Mouse (Mus musculus): ENCODE results near the gene Nudt16l1. TPM values are rescaled to one million over a fixed set of nuclear protein-coding genes. Genes with fewer than 3 reads are reported as not detected.
A peak's percentile ranks its signal among the peaks of the same experiment; 100 is the strongest.

The Nudt16l1 gene
- polyA plus RNA-seq, 1 experiment from 2014 or later, result 151 TPM

- 35% methylated on average over 1 of the region's 1 CpGs for WGBS
- H3K4me1 ChIP-seq, result peaks cover 22% of the 10 kb centered on the region
- no peak overlapping the region for H3K4me3 ChIP-seq
- H3K9me3 ChIP-seq, result no peaks in the 10 kb centered on the region
- no peak overlapping the region for H3K27ac ChIP-seq (replicated peaks)
- peak; percentile 46 for DNase-seq (ENCODE audit: low spot score)
- H3K27me3 ChIP-seq (replicated peaks; ENCODE audit: low read depth, poor library complexity, severe bottlenecking), result no peaks in the 10 kb centered on the region
- peaks cover 24% of the 10 kb centered on the region for H3K36me3 ChIP-seq (replicated peaks)
Observed at GRCm38 (mm10) chr16:4905591-4905990, 33.0 kb upstream of the Nudt16l1 start.

- no peaks in the 10 kb centered on the region for H3K9me3 ChIP-seq
- H3K27me3 ChIP-seq (replicated peaks; ENCODE audit: low read depth, poor library complexity, severe bottlenecking), result no peaks in the 10 kb centered on the region
Observed at GRCm38 (mm10) chr16:4906559-4906958, 32.0 kb upstream of the Nudt16l1 start.

GRCm38 (mm10) chr16:4907386-4907785, 31.2 kb upstream of the Nudt16l1 start:
- WGBS, result 80% methylated on average over 2 of the region's 2 CpGs
- Histone ChIP-seq H3K27ac (replicated peaks) (no peak overlapping the region), H3K36me3 (replicated peaks) (peaks cover 42% of the 10 kb centered on the region), H3K4me1 (peaks cover 15% of the 10 kb centered on the region), H3K9me3 (no peaks in the 10 kb centered on the region), H3K4me3 (no peak overlapping the region), H3K27me3 (replicated peaks; ENCODE audit: low read depth, poor library complexity, severe bottlenecking) (no peaks in the 10 kb centered on the region)
- no peak for DNase-seq (ENCODE audit: low spot score)

More at GRCm38 (mm10) chr16:4906559-4906958, 32.0 kb upstream of the Nudt16l1 start:
- Histone ChIP-seq H3K36me3 (replicated peaks) (peaks cover 34% of the 10 kb centered on the region), H3K27ac (replicated peaks) (no peak overlapping the region), H3K4me3 (no peak overlapping the region), H3K4me1 (peaks cover 15% of the 10 kb centered on the region)
- DNase-seq (ENCODE audit: low spot score), result no peak

- Histone ChIP-seq H3K27ac (replicated peaks) (no peak overlapping the region), H3K4me1 (peaks cover 18% of the 10 kb centered on the region), H3K27me3 (replicated peaks; ENCODE audit: low read depth, poor library complexity, severe bottlenecking) (no peaks in the 10 kb centered on the region), H3K4me3 (no peak overlapping the region), H3K36me3 (replicated peaks) (peaks cover 48% of the 10 kb centered on the region), H3K9me3 (no peaks in the 10 kb centered on the region)
- WGBS, result 58% methylated on average over 5 of the region's 5 CpGs
- no peak for DNase-seq (ENCODE audit: low spot score)
Observed at GRCm38 (mm10) chr16:4907972-4908371, 30.6 kb upstream of the Nudt16l1 start.

GRCm38 (mm10) chr16:4909745-4910144, 28.8 kb upstream of the Nudt16l1 start:
- DNase-seq (ENCODE audit: low spot score), result no peak
- WGBS, result over 99% methylated on average over 2 of the region's 2 CpGs
- H3K27ac ChIP-seq (replicated peaks), result no peak overlapping the region
- peaks cover 17% of the 10 kb centered on the region for H3K4me1 ChIP-seq
- H3K36me3 ChIP-seq (replicated peaks), result peaks cover 60% of the 10 kb centered on the region
- H3K9me3 ChIP-seq, result no peaks in the 10 kb centered on the region
- H3K4me3 ChIP-seq, result no peak overlapping the region
- no peaks in the 10 kb centered on the region for H3K27me3 ChIP-seq (replicated peaks; ENCODE audit: low read depth, poor library complexity, severe bottlenecking)

- Histone ChIP-seq H3K9me3 (no peaks in the 10 kb centered on the region), H3K36me3 (replicated peaks) (peaks cover 68% of the 10 kb centered on the region), H3K4me1 (peaks cover 7% of the 10 kb centered on the region), H3K27ac (replicated peaks) (no peak overlapping the region), H3K27me3 (replicated peaks; ENCODE audit: low read depth, poor library complexity, severe bottlenecking) (no peaks in the 10 kb centered on the region), H3K4me3 (no peak overlapping the region)
- DNase-seq (ENCODE audit: low spot score), result no peak
- 94% methylated on average over 8 of the region's 8 CpGs for WGBS
Observed at GRCm38 (mm10) chr16:4910758-4911157, 27.8 kb upstream of the Nudt16l1 start.

GRCm38 (mm10) chr16:4912074-4912648, 26.4 kb upstream of the Nudt16l1 start:
- peaks cover 82% of the 10 kb centered on the region for H3K36me3 ChIP-seq (replicated peaks)
- DNase-seq (ENCODE audit: low spot score), result no peak
- H3K4me3 ChIP-seq, result no peak overlapping the region
- 72% methylated on average over 10 of the region's 10 CpGs for WGBS
- H3K27me3 ChIP-seq (replicated peaks; ENCODE audit: low read depth, poor library complexity, severe bottlenecking), result no peaks in the 10 kb centered on the region
- H3K9me3 ChIP-seq, result no peaks in the 10 kb centered on the region
- H3K27ac ChIP-seq (replicated peaks), result no peak overlapping the region
- peaks cover 7% of the 10 kb centered on the region; the same call in 1 of the 2 replicates for H3K4me1 ChIP-seq

- Histone ChIP-seq H3K27me3 (replicated peaks; ENCODE audit: low read depth, poor library complexity, severe bottlenecking) (no peaks in the 10 kb centered on the region), H3K36me3 (replicated peaks) (peaks cover 80% of the 10 kb centered on the region), H3K4me3 (no peak overlapping the region), H3K9me3 (no peaks in the 10 kb centered on the region), H3K4me1 (peaks cover 7% of the 10 kb centered on the region; the same call in 1 of the 2 replicates), H3K27ac (replicated peaks) (peak overlapping the region; percentile 35; the same call in 1 of the 2 replicates)
- 60% methylated on average over 11 of the region's 11 CpGs for WGBS
- DNase-seq (ENCODE audit: low spot score), result peak; percentile 18
Observed at GRCm38 (mm10) chr16:4912907-4913782, 25.4 kb upstream of the Nudt16l1 start.

- Histone ChIP-seq H3K27ac (replicated peaks) (peak overlapping the region; percentile 35; the same call in 1 of the 2 replicates), H3K27me3 (replicated peaks; ENCODE audit: low read depth, poor library complexity, severe bottlenecking) (no peaks in the 10 kb centered on the region), H3K9me3 (no peaks in the 10 kb centered on the region), H3K4me1 (peaks cover 7% of the 10 kb centered on the region; the same call in 1 of the 2 replicates), H3K4me3 (no peak overlapping the region), H3K36me3 (replicated peaks) (peaks cover 75% of the 10 kb centered on the region)
- peak; percentile 83 for DNase-seq (ENCODE audit: low spot score)
- WGBS, result 32% methylated on average over 12 of the region's 12 CpGs
Observed at GRCm38 (mm10) chr16:4913783-4914735, 24.5 kb upstream of the Nudt16l1 start.

GRCm38 (mm10) chr16:4915931-4916330, 22.6 kb upstream of the Nudt16l1 start:
- no peak for DNase-seq (ENCODE audit: low spot score)
- 95% methylated on average over 3 of the region's 3 CpGs for WGBS
- peaks cover 64% of the 10 kb centered on the region for H3K36me3 ChIP-seq (replicated peaks)
- no peaks in the 10 kb centered on the region for H3K9me3 ChIP-seq
- no peaks in the 10 kb centered on the region for H3K27me3 ChIP-seq (replicated peaks; ENCODE audit: low read depth, poor library complexity, severe bottlenecking)
- H3K4me1 ChIP-seq, result peaks cover 7% of the 10 kb centered on the region; the same call in 1 of the 2 replicates
- H3K4me3 ChIP-seq, result no peak overlapping the region
- H3K27ac ChIP-seq (replicated peaks), result no peak overlapping the region

- no peaks in the 10 kb centered on the region for H3K9me3 ChIP-seq
- H3K27me3 ChIP-seq (replicated peaks; ENCODE audit: low read depth, poor library complexity, severe bottlenecking), result no peaks in the 10 kb centered on the region
- peaks cover 7% of the 10 kb centered on the region; the same call in 1 of the 2 replicates for H3K4me1 ChIP-seq
- WGBS, result 81% methylated on average over 2 of the region's 2 CpGs
- H3K27ac ChIP-seq (replicated peaks), result no peak overlapping the region
- DNase-seq (ENCODE audit: low spot score), result no peak
- peaks cover 57% of the 10 kb centered on the region for H3K36me3 ChIP-seq (replicated peaks)
- H3K4me3 ChIP-seq, result no peak overlapping the region
Observed at GRCm38 (mm10) chr16:4916608-4917007, 22.0 kb upstream of the Nudt16l1 start.

GRCm38 (mm10) chr16:4920556-4920955, 18.0 kb upstream of the Nudt16l1 start:
- H3K36me3 ChIP-seq (replicated peaks), result peaks cover 58% of the 10 kb centered on the region
- WGBS, result 76% methylated on average over 4 of the region's 4 CpGs
- no peaks in the 10 kb centered on the region for H3K27me3 ChIP-seq (replicated peaks; ENCODE audit: low read depth, poor library complexity, severe bottlenecking)
- no peaks in the 10 kb centered on the region for H3K4me1 ChIP-seq
- no peak overlapping the region for H3K27ac ChIP-seq (replicated peaks)
- H3K4me3 ChIP-seq, result no peak overlapping the region
- no peaks in the 10 kb centered on the region for H3K9me3 ChIP-seq
- DNase-seq (ENCODE audit: low spot score), result no peak
